Mouse (Mus musculus): ENCODE measurements around the gene Sdccag8. TPM values are rescaled to one million over a fixed set of nuclear protein-coding genes. Genes with fewer than 3 reads are reported as not detected.

The Sdccag8 gene
- polyA plus RNA-seq, 1 experiment from 2014 or later = 14.6 TPM

DNA sequence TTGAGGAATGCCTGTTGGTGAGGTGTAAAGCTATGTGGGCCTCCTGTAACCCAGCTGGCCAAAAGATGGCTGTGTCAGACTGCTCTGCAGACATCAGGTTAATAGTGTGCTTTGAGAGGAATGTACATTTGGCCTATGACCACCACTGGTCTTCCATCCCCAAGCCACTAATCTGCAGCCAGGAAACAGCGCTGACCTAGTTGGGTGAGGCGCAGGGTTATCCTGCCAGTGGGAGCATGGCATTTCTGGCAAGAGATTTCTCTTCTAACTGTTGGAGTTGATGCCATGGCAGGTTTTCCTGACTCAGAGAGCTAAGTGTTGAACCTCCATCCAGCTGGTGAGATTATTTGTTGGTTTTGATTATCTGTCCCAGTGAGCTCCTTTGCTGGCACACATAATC is 101.5 kb downstream of the Sdccag8 start:
- no peaks in the 10 kb centered on the region for H3K27me3 ChIP-seq (ENCODE audit: control insufficient read depth, insufficient read depth, low read length)
- no peak overlapping the region for H3K4me2 ChIP-seq (ENCODE audit: low read depth, severe bottlenecking)
- H3K4me3 ChIP-seq (ENCODE audit: low read depth, low read length) = no peak overlapping the region
- no peaks in the 10 kb centered on the region for H3K9me3 ChIP-seq (ENCODE audit: control insufficient read depth, low read length)
- no peak for DNase-seq (ENCODE audit: low spot score)
- no peak for ATAC-seq (ENCODE audit: insufficient number of reproducible peaks, low FRiP score, low TSS enrichment, low read depth)
- no peaks in the 10 kb centered on the region for H3K4me1 ChIP-seq (ENCODE audit: control insufficient read depth, insufficient read depth, low read length)
- 100% methylated on average over 2 of the region's 2 CpGs for WGBS
- H3K9ac ChIP-seq (ENCODE audit: low read length) = no peak overlapping the region
- no peaks in the 10 kb centered on the region for H3K36me3 ChIP-seq (ENCODE audit: control insufficient read depth, insufficient read depth, low read length)
- H3K27ac ChIP-seq (replicated peaks; ENCODE audit: low read depth, low read length) = no peak overlapping the region

DNA sequence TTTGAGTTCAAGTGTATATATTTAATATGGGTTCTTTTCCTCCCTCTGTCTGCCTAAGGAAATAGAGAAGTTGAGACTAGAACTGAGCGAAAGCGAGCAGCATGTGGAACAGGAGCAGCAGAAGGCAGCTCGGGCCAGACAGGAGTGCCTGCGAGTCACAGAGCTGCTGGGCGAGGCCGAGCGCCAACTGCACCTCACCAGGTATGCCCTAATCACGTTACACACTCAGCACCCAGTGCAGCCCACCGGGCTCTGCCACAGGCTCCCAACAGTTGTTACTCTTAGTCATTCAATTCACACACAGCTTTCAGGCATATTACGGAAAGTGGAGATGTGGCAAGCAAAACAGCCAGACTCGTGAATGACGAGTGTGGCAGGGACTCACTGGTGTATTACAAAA is 105.0 kb downstream of the Sdccag8 start:
- ATAC-seq (ENCODE audit: insufficient number of reproducible peaks, low FRiP score, low TSS enrichment, low read depth) = no peak
- Histone ChIP-seq H3K9me3 (ENCODE audit: control insufficient read depth, low read length) (no peaks in the 10 kb centered on the region), H3K4me3 (ENCODE audit: low read depth, low read length) (no peak overlapping the region), H3K4me1 (ENCODE audit: control insufficient read depth, insufficient read depth, low read length) (no peaks in the 10 kb centered on the region), H3K27me3 (ENCODE audit: control insufficient read depth, insufficient read depth, low read length) (no peaks in the 10 kb centered on the region), H3K4me2 (ENCODE audit: low read depth, severe bottlenecking) (no peak overlapping the region), H3K36me3 (ENCODE audit: control insufficient read depth, insufficient read depth, low read length) (no peaks in the 10 kb centered on the region), H3K27ac (replicated peaks; ENCODE audit: low read depth, low read length) (no peak overlapping the region), H3K9ac (ENCODE audit: low read length) (no peak overlapping the region)
- no peak for DNase-seq (ENCODE audit: low spot score)
- WGBS = 89% methylated on average over 12 of the region's 12 CpGs

DNA sequence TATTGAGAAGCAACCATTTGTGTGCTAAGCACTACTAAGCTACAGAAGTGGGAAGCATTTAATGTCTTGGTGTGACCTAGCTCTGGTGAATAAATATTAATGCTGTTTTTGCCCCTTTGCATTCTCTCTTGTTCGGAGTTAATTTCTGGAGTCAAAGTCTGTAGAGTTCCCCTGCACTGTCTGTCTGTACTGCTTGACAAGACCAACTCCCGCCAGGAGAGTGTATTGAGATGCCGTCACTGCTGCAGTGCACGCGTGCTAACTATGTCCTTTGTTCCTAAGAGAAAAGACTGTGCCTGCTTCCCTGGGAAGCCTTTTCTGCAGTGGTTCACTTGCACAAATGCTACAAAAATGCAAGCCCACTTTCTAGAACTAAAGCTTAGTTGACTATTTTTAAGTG is 108.4 kb downstream of the Sdccag8 start:
- no peak for ATAC-seq (ENCODE audit: insufficient number of reproducible peaks, low FRiP score, low TSS enrichment, low read depth)
- H3K4me3 ChIP-seq (ENCODE audit: low read depth, low read length) = no peak overlapping the region
- H3K4me2 ChIP-seq (ENCODE audit: low read depth, severe bottlenecking) = no peak overlapping the region
- 91% methylated on average over 5 of the region's 5 CpGs for WGBS
- no peak overlapping the region for H3K27ac ChIP-seq (replicated peaks; ENCODE audit: low read depth, low read length)
- no peak for DNase-seq (ENCODE audit: low spot score)
- H3K27me3 ChIP-seq (ENCODE audit: control insufficient read depth, insufficient read depth, low read length) = no peaks in the 10 kb centered on the region
- H3K36me3 ChIP-seq (ENCODE audit: control insufficient read depth, insufficient read depth, low read length) = no peaks in the 10 kb centered on the region
- no peaks in the 10 kb centered on the region for H3K9me3 ChIP-seq (ENCODE audit: control insufficient read depth, low read length)
- H3K4me1 ChIP-seq (ENCODE audit: control insufficient read depth, insufficient read depth, low read length) = no peaks in the 10 kb centered on the region
- no peak overlapping the region for H3K9ac ChIP-seq (ENCODE audit: low read length)

DNA sequence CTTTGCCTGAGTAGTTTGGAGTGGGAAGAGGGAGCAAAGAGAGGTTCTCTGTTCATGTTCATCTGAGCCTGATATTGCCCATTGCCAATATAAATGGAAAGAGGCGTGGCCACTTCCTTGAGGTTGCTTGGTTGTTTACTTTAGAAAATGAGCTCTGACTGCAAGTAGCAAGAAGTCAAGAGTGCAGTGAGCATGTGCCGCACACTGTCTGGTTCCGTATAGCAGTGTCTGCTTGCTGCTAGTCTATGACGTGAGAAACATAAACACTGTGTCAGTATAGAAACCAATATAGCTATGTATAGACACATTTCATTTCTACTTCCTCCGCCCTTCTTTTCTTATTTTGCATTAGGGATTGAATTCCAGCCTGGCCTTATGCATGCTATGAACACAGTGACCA is 111.5 kb downstream of the Sdccag8 start:
- H3K27me3 ChIP-seq (ENCODE audit: control insufficient read depth, insufficient read depth, low read length) = no peaks in the 10 kb centered on the region
- ATAC-seq (ENCODE audit: insufficient number of reproducible peaks, low FRiP score, low TSS enrichment, low read depth) (no peak), DNase-seq (ENCODE audit: low spot score) (no peak)
- WGBS = 92% methylated on average over 5 of the region's 5 CpGs
- H3K36me3 ChIP-seq (ENCODE audit: control insufficient read depth, insufficient read depth, low read length) = no peaks in the 10 kb centered on the region
- no peak overlapping the region for H3K9ac ChIP-seq (ENCODE audit: low read length)
- no peak overlapping the region for H3K4me3 ChIP-seq (ENCODE audit: low read depth, low read length)
- H3K4me1 ChIP-seq (ENCODE audit: control insufficient read depth, insufficient read depth, low read length) = no peaks in the 10 kb centered on the region
- H3K9me3 ChIP-seq (ENCODE audit: control insufficient read depth, low read length) = no peaks in the 10 kb centered on the region
- no peak overlapping the region for H3K4me2 ChIP-seq (ENCODE audit: low read depth, severe bottlenecking)
- H3K27ac ChIP-seq (replicated peaks; ENCODE audit: low read depth, low read length) = no peak overlapping the region

DNA sequence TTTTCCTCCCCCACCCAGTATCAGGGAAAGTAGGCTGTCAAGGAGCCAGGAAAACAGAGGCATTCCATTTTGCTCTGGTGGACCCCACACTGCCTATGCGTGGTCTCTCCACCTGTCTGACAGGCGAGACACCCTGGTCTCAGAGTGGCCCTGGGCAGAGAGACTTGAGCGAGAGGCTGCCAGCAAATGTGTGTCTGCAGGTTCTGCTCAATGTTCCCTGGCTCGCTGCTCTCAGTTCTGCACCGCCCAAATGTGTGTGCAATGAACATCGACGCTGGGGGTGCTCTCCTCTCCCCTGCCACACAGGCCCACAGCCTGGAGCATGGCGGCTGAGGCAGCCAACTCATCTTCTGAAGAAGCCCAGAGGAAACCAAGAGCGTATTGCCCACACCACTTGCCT is 112.9 kb downstream of the Sdccag8 start:
- 89% methylated on average over 9 of the region's 9 CpGs for WGBS
- no peak for ATAC-seq (ENCODE audit: insufficient number of reproducible peaks, low FRiP score, low TSS enrichment, low read depth)
- Histone ChIP-seq H3K9ac (ENCODE audit: low read length) (no peak overlapping the region), H3K36me3 (ENCODE audit: control insufficient read depth, insufficient read depth, low read length) (no peaks in the 10 kb centered on the region), H3K27me3 (ENCODE audit: control insufficient read depth, insufficient read depth, low read length) (no peaks in the 10 kb centered on the region), H3K4me2 (ENCODE audit: low read depth, severe bottlenecking) (no peak overlapping the region), H3K9me3 (ENCODE audit: control insufficient read depth, low read length) (no peaks in the 10 kb centered on the region), H3K4me3 (ENCODE audit: low read depth, low read length) (no peak overlapping the region), H3K4me1 (ENCODE audit: control insufficient read depth, insufficient read depth, low read length) (no peaks in the 10 kb centered on the region), H3K27ac (replicated peaks; ENCODE audit: low read depth, low read length) (no peak overlapping the region)
- no peak for DNase-seq (ENCODE audit: low spot score)

DNA sequence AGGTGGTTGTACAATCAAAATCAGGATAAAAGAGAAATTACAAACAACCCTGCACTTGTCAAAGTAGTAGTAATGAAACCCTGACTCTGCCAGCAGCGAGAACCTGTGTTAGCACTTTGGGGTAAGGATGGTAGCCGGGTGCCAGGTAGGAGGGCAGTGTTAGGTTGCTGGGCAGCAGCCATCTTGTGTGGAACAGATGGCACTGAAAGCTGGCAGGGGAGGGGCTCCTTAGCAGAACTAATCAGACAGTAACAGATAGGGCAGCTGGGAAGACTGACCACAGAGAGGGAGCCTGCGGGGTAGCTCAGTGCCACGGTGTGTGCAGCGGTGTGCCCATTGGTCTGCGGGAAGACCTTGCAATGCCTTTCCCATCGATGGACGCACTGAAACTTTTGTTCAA is 115.2 kb downstream of the Sdccag8 start:
- Histone ChIP-seq H3K4me3 (ENCODE audit: low read depth, low read length) (no peak overlapping the region), H3K27ac (replicated peaks; ENCODE audit: low read depth, low read length) (no peak overlapping the region), H3K27me3 (ENCODE audit: control insufficient read depth, insufficient read depth, low read length) (no peaks in the 10 kb centered on the region), H3K9ac (ENCODE audit: low read length) (no peak overlapping the region), H3K4me1 (ENCODE audit: control insufficient read depth, insufficient read depth, low read length) (no peaks in the 10 kb centered on the region), H3K4me2 (ENCODE audit: low read depth, severe bottlenecking) (no peak overlapping the region), H3K36me3 (ENCODE audit: control insufficient read depth, insufficient read depth, low read length) (no peaks in the 10 kb centered on the region), H3K9me3 (ENCODE audit: control insufficient read depth, low read length) (no peaks in the 10 kb centered on the region)
- no peak for ATAC-seq (ENCODE audit: insufficient number of reproducible peaks, low FRiP score, low TSS enrichment, low read depth)
- WGBS = 91% methylated on average over 8 of the region's 8 CpGs
- no peak for DNase-seq (ENCODE audit: low spot score)

DNA sequence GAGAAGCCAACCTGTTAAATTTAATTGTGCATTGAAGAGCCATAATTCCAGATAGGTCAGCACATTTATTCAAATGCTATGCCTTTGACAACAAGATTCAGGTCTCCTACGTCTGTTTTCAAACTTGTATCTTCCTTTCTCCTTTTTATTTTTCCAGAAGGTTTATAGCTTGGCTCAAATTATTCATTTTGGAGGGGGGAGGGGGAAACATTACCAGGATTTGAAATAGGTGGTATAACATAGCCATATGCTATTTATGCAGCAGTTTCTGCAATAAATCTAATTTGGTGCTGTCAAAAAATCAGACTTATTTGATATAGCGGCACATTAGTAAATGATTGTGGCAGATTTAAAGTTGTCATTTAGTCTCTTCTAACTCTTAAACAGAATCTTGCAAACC is 116.1 kb downstream of the Sdccag8 start:
- H3K4me1 ChIP-seq (ENCODE audit: control insufficient read depth, insufficient read depth, low read length) = no peaks in the 10 kb centered on the region
- H3K9ac ChIP-seq (ENCODE audit: low read length) = no peak overlapping the region
- no peaks in the 10 kb centered on the region for H3K27me3 ChIP-seq (ENCODE audit: control insufficient read depth, insufficient read depth, low read length)
- WGBS = 88% methylated on average over 2 of the region's 2 CpGs
- H3K4me2 ChIP-seq (ENCODE audit: low read depth, severe bottlenecking) = no peak overlapping the region
- H3K36me3 ChIP-seq (ENCODE audit: control insufficient read depth, insufficient read depth, low read length) = no peaks in the 10 kb centered on the region
- DNase-seq (ENCODE audit: low spot score) = no peak
- ATAC-seq (ENCODE audit: insufficient number of reproducible peaks, low FRiP score, low TSS enrichment, low read depth) = no peak
- H3K4me3 ChIP-seq (ENCODE audit: low read depth, low read length) = no peak overlapping the region
- no peaks in the 10 kb centered on the region for H3K9me3 ChIP-seq (ENCODE audit: control insufficient read depth, low read length)
- no peak overlapping the region for H3K27ac ChIP-seq (replicated peaks; ENCODE audit: low read depth, low read length)

DNA sequence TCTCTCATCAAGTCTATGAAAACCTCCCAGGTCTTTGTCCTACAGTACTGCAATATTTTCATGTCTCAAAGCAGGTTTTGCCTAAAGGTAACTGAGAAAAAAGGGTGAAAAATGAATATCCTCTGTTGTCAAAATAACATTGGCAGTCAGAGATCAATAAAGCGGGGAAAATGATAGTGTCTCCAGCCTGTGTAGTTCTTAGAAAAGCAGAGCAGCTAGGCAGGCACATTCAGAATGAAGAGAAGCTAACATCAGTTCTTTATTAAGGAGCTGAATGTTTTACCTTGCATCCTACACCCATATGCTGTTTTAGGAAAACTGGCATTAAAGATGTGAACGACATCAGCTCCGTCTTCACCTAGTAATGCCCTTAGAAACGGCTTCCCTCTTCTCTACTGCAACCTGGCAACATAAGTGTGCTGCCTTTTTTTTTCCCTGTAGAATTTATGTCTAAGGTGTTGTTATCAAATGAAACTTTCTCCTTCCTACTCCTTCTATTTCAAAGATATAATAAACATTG is 116.6 kb downstream of the Sdccag8 start:
- ATAC-seq (ENCODE audit: insufficient number of reproducible peaks, low FRiP score, low TSS enrichment, low read depth) = no peak
- H3K36me3 ChIP-seq (ENCODE audit: control insufficient read depth, insufficient read depth, low read length) = no peaks in the 10 kb centered on the region
- 74% methylated on average over 4 of the region's 4 CpGs for WGBS
- no peak overlapping the region for H3K27ac ChIP-seq (replicated peaks; ENCODE audit: low read depth, low read length)
- H3K4me3 ChIP-seq (ENCODE audit: low read depth, low read length) = no peak overlapping the region
- no peaks in the 10 kb centered on the region for H3K4me1 ChIP-seq (ENCODE audit: control insufficient read depth, insufficient read depth, low read length)
- DNase-seq (ENCODE audit: low spot score) = no peak
- H3K27me3 ChIP-seq (ENCODE audit: control insufficient read depth, insufficient read depth, low read length) = no peaks in the 10 kb centered on the region
- H3K9ac ChIP-seq (ENCODE audit: low read length) = no peak overlapping the region
- H3K9me3 ChIP-seq (ENCODE audit: control insufficient read depth, low read length) = no peaks in the 10 kb centered on the region
- no peak overlapping the region for H3K4me2 ChIP-seq (ENCODE audit: low read depth, severe bottlenecking)

DNA sequence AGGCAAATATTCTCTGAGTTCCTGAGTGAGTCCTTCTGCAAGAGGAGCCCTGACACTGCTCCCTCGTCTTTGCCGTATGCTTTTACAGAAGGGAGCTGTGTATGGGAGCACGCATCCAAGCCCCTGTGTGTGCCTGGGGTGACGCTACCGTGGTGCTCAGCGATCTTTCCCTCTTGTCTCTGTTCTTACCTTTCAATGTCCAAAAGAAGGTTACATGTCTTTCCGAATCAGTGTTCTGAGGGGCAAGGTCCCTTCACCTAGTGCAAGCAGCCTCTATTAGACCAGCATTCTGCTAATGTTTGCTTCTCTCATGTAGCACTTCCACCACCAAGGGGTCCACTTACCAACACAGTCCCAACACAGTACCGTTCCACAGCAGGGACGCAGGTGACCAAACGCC is 117.1 kb downstream of the Sdccag8 start:
- H3K36me3 ChIP-seq (ENCODE audit: control insufficient read depth, insufficient read depth, low read length) = no peaks in the 10 kb centered on the region
- no peak overlapping the region for H3K27ac ChIP-seq (replicated peaks; ENCODE audit: low read depth, low read length)
- no peaks in the 10 kb centered on the region for H3K9me3 ChIP-seq (ENCODE audit: control insufficient read depth, low read length)
- H3K27me3 ChIP-seq (ENCODE audit: control insufficient read depth, insufficient read depth, low read length) = no peaks in the 10 kb centered on the region
- H3K4me3 ChIP-seq (ENCODE audit: low read depth, low read length) = no peak overlapping the region
- H3K4me2 ChIP-seq (ENCODE audit: low read depth, severe bottlenecking) = no peak overlapping the region
- DNase-seq (ENCODE audit: low spot score) (no peak), ATAC-seq (ENCODE audit: insufficient number of reproducible peaks, low FRiP score, low TSS enrichment, low read depth) (no peak)
- no peak overlapping the region for H3K9ac ChIP-seq (ENCODE audit: low read length)
- 88% methylated on average over 10 of the region's 10 CpGs for WGBS
- no peaks in the 10 kb centered on the region for H3K4me1 ChIP-seq (ENCODE audit: control insufficient read depth, insufficient read depth, low read length)

Measured in limb, embryonic 11.5 days (tissue).